Mouse (Mus musculus) splenic B cell, adult 2 months (primary cell): ENCODE results near the gene Rabgap1l.

Experiments
- DNase-seq: peaks from one replicate; pipeline ENCODE4 v3.0.0-alpha.2; 2011; ENCODE audit warnings: low read depth, low spot score
- H3K27me3 ChIP-seq: 2 replicates; pipeline ENCODE4 v1.6.1; 2012; ENCODE audit warnings: mild to moderate bottlenecking, low read length, moderate library complexity, mixed read lengths; ENCODE audit not compliant: control insufficient read depth, poor library complexity, insufficient read depth, severe bottlenecking
- H3K36me3 ChIP-seq: 2 replicates; pipeline ENCODE4 v1.6.1; 2012; ENCODE audit warnings: mild to moderate bottlenecking, low read length, moderate library complexity, mixed read lengths; ENCODE audit not compliant: control insufficient read depth, poor library complexity, insufficient read depth, severe bottlenecking

The Rabgap1l gene

GRCm38 (mm10) chr1:160233921-160234320 is 559.1 kb downstream of the Rabgap1l start:
- Histone ChIP-seq H3K36me3 (peaks cover 8% of the 10 kb centered on the region), H3K27me3 (no peaks in the 10 kb centered on the region)
- peak; percentile 81 for DNase-seq

GRCm38 (mm10) chr1:160232113-160232512 is 560.9 kb downstream of the Rabgap1l start:
- H3K36me3 ChIP-seq = peaks cover 9% of the 10 kb centered on the region
- H3K27me3 ChIP-seq = no peaks in the 10 kb centered on the region
- no peak for DNase-seq

DNA sequence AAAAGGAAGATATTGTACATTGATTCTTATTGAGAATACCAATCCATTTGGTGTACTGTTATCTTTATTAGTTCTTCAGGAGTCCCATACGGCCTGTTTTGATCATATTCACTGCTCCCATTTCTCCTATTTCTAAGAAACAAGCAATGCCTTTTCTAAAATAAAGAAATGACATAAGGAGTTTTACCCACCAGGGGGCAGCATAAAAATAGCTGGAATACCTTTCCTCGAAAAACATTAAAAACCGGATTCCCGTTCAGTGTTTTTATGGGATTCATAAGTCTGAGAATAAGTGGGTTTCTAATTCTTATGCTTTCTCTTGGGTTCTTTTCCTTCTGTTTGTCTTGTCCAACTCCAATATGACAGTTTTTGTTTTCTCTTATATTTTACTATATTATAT is 562.0 kb downstream of the Rabgap1l start:
- H3K27me3 ChIP-seq = no peaks in the 10 kb centered on the region
- peaks cover 12% of the 10 kb centered on the region for H3K36me3 ChIP-seq
- peak; percentile 40 for DNase-seq

- Histone ChIP-seq H3K36me3 (peaks cover 23% of the 10 kb centered on the region), H3K27me3 (no peaks in the 10 kb centered on the region)
- no peak for DNase-seq
Measured at GRCm38 (mm10) chr1:160227850-160228249, 565.2 kb downstream of the Rabgap1l start.

DNA sequence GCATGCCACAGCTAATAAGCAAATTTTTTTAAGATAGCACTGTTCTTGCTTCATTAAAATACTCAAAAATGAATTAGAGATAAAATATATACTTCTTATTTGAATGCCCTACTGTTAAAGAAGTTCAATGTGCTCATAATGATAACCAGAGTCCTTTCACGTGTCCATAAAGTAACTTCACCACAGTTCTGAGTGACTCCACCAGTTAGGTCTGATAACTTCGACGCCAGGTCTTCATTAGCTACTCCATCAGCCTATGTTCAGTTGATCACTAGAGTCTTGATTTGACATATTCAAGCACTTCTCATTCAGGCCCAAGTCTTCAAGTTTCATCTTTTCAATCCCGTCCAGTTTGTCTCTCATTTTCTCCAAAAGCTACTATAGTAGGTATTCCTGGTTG is 565.8 kb downstream of the Rabgap1l start:
- Histone ChIP-seq H3K27me3 (no peaks in the 10 kb centered on the region), H3K36me3 (peaks cover 23% of the 10 kb centered on the region)
- no peak for DNase-seq

DNA sequence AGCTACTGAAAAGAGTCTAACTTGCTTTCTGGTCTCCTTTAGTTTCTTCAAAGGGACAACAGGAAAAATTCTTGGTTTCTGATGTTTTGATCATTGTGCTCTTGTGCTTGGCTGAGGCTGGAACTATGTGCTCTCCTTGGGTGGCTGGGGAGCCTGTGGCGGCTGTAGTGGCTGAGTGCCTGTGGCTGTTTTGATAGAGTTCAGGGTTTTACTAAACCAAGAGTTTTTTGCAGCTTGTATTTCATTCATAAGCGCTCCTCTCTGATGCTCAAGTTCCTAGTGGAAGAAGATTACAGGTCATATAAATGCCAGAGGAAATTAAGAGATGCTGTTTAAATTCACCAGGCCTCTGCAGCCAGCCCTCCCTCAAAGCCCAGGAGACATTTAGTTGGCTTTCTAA is 568.9 kb downstream of the Rabgap1l start:
- Histone ChIP-seq H3K36me3 (peaks cover 21% of the 10 kb centered on the region), H3K27me3 (no peaks in the 10 kb centered on the region)
- no peak for DNase-seq

DNA sequence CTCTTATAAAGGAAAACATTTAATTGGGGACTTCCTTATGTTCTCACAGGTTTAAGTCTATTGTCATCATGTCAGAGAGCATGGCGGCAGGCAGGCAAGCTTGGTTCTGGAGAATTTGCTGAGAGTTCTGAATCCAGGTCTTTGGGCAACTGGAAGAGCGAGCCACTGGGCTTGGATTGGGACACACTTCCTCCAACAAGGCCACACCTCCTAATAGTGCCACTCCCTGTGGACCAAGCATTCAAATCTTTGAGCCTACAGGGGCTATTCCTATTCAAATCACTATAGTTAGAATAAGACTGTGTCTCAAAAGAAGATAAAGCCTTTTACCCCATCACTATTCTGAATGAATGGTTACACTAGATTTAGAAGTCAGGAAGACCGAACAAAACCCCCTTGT is 575.1 kb downstream of the Rabgap1l start:
- no peak for DNase-seq
- no peaks in the 10 kb centered on the region for H3K27me3 ChIP-seq

GRCm38 (mm10) chr1:160214171-160214570 is 578.8 kb downstream of the Rabgap1l start:
- Histone ChIP-seq H3K36me3 (no peaks in the 10 kb centered on the region), H3K27me3 (no peaks in the 10 kb centered on the region)
- DNase-seq = no peak

More for the DNA sequence above, 575.1 kb downstream of the Rabgap1l start:
- H3K36me3 ChIP-seq = no peaks in the 10 kb centered on the region

- Histone ChIP-seq H3K27me3 (no peaks in the 10 kb centered on the region), H3K36me3 (no peaks in the 10 kb centered on the region)
- peak; percentile 100 for DNase-seq
Measured at GRCm38 (mm10) chr1:160212703-160213669, 580.0 kb downstream of the Rabgap1l start, which contains the start of gene Cacybp. Gene Cacybp (minus strand): TSS chr1:160212875.

DNA sequence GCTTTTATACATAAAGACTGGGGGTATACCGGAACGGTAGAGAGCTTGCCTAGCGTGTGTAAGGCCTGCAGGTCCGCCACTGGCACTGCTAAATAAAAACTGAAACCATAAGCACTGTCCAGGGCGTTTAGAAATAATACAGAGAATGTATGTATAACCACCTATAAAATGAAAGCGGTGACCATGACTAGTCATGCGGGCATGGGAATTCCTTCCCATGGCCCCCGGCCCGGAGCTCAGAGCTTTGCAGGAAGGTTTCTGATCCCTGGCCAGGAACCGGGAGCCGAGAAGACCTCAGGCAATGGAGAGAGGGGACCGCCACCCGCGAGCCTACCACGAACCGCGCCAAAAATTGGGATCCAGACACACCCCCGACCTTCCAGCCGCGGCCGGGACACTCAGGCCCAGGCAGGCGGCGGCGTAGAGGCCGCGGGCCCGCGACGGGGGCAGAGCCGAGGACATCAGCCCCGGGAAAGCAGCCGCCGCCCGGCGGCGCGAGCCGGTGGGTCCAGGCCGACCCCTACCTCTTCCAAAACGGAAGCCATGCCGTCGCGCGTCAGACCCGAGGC is 580.8 kb downstream of the Rabgap1l start:
- no peaks in the 10 kb centered on the region for H3K36me3 ChIP-seq
- no peaks in the 10 kb centered on the region for H3K27me3 ChIP-seq
- DNase-seq = peak; percentile 35

GRCm38 (mm10) chr1:160211597-160212122 is 581.4 kb downstream of the Rabgap1l start:
- peaks cover 1% of the 10 kb centered on the region; the same call in 1 of the 2 replicates for H3K36me3 ChIP-seq
- no peaks in the 10 kb centered on the region for H3K27me3 ChIP-seq
- DNase-seq = no peak

DNA sequence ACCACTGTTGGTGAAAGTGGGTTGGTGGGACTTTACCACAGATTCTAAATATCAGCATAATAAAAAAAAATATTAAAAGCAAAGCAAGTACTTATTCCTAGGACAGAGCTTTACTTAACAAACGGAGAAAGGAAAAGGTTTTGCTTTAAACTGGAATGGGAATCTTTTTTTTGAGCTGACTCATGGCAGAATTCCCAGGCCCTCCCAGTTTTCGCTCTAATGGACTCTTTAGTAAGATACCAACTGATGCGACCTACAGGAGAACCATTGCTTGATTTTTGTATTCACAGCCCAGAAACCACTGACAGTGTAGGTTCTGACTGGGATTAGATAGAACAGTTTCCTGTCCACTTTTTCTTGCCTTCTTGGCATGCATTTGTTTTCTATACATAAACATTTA is 582.4 kb downstream of the Rabgap1l start:
- Histone ChIP-seq H3K27me3 (no peaks in the 10 kb centered on the region), H3K36me3 (peaks cover 5% of the 10 kb centered on the region)
- no peak for DNase-seq

- Histone ChIP-seq H3K36me3 (peaks cover 7% of the 10 kb centered on the region), H3K27me3 (no peaks in the 10 kb centered on the region)
- DNase-seq = no peak
Measured at GRCm38 (mm10) chr1:160209844-160210243, 583.2 kb downstream of the Rabgap1l start.

DNA sequence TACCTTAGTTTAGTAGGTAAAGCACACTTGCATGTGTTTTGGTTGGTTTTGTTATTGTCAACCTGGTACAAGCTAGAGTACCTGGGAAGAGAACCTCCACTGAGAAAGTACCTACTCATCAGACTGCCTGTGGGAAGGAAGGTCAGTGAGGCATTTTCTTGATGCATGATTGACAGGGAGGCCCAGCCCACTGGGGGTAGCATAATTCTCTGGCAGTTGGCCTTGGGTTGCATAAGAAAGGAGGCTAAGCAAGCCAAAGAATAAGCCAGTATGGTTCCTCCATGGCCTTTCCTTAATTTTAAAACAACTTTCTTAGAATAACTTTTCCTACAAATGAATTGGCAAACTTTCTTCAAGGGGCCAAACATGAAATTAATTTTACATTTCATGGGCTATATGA is 587.5 kb downstream of the Rabgap1l start:
- Histone ChIP-seq H3K36me3 (peaks cover 13% of the 10 kb centered on the region), H3K27me3 (no peaks in the 10 kb centered on the region)
- no peak for DNase-seq

DNA sequence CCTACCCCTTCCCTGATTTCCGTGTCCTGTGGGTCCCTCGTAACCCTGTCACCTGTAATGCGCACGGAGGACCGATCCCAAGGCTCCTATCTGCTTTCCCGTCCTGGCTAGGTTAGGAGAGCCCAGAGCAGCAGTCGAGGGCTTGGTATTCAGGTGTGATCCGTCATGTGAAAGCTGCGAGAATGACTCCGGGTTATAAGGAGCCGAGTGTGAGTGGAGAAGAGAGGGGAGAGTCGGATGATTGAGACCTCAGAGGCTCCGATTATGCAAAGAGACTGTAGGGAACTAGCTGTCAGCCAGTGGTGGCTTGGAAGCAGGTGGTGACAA is 597.7 kb downstream of the Rabgap1l start:
- Histone ChIP-seq H3K27me3 (no peaks in the 10 kb centered on the region), H3K36me3 (peaks cover 3% of the 10 kb centered on the region; the same call in 1 of the 2 replicates)
- DNase-seq = no peak
